Mouse (Mus musculus) embryonic facial prominence, embryonic 12.5 days (tissue): ENCODE results near the gene Fes. TPM values are rescaled to one million over a fixed set of nuclear protein-coding genes. Genes with fewer than 3 reads are reported as not detected.
A peak's percentile ranks its signal among the peaks of the same experiment; 100 is the strongest.

Experiments used
- ATAC-seq: fragments of 200-750 bp; cut with Nextera tagmentation; 2 replicates; pipeline ENCODE4 v1.8.0; 2017; ENCODE audit not compliant: insufficient number of reproducible peaks, insufficient read depth, low FRiP score, low TSS enrichment
- H3K27ac ChIP-seq: fragments of 300-500 bp; sonication (generic); 2 replicates; pipeline ENCODE4 v1.5.1; 2016; ENCODE audit warnings: mild to moderate bottlenecking
- H3K27me3 ChIP-seq: fragments of 300-500 bp; sonication (generic); 2 replicates; pipeline ENCODE4 v1.6.1; 2016; ENCODE audit warnings: mild to moderate bottlenecking, moderate library complexity
- H3K36me3 ChIP-seq: fragments of 300-500 bp; sonication (generic); 2 replicates; pipeline ENCODE4 v1.6.1; 2016; ENCODE audit warnings: mild to moderate bottlenecking
- H3K4me1 ChIP-seq: fragments of 300-500 bp; sonication (generic); 2 replicates; pipeline ENCODE4 v1.6.1; 2016
- H3K4me2 ChIP-seq: fragments of 300-500 bp; sonication (generic); replicated peaks from 2 replicates; pipeline ENCODE4 v1.6.1; 2016; ENCODE audit warnings: mild to moderate bottlenecking, moderate library complexity
- H3K4me3 ChIP-seq: fragments of 300-500 bp; sonication (generic); 2 replicates; pipeline ENCODE4 v1.5.1; 2016; ENCODE audit warnings: mild to moderate bottlenecking
- H3K9ac ChIP-seq: fragments of 300-500 bp; sonication (generic); 2 replicates; pipeline ENCODE4 v1.6.1; 2016; ENCODE audit warnings: mild to moderate bottlenecking, moderate library complexity
- H3K9me3 ChIP-seq: fragments of 300-500 bp; sonication (generic); 2 replicates; pipeline ENCODE4 v1.6.1; 2016; ENCODE audit warnings: mild to moderate bottlenecking, moderate library complexity
- WGBS: fragments of 180-500 bp; shearing (Covaris S2); methylation state at CpG from one replicate; pipeline ENCODE4 v1.1.7; 2016; 5-methylcytosine and 5-hydroxymethylcytosine counted together
- polyA plus RNA-seq: library from polyadenylated mRNA; unstranded; fragments of >200 nt; fragmentation: Nextera tagmentation; extraction: Ambion mirVana; gene quantifications from 2 replicates; pipeline ENCODE4 v1.2.1, GENCODE M21; 2016

Fes gene
- 11.0 and 12.2 TPM in 2 replicates for polyA plus RNA-seq

GRCm38 (mm10) chr7:80387633-80388543 lies at the start of gene Fes:
TSS of gene Fes (minus strand) at chr7:80387946.
- peaks cover 26% of the 10 kb centered on the region for H3K4me1 ChIP-seq
- H3K4me3 ChIP-seq = peak within 1 kb of the TSS; percentile 31
- H3K4me2 ChIP-seq = peak within 1 kb of the TSS; percentile 55
- 0 out of 2 replicates have a peak, but pooled peaks have one; percentile 16 for ATAC-seq
- WGBS = 7% methylated on average over 33 of the region's 33 CpGs
- H3K36me3 ChIP-seq = peaks cover 30% of the 10 kb centered on the region
- H3K9ac ChIP-seq = peak within 1 kb of the TSS; percentile 46
- peak within 1 kb of the TSS; percentile 67 for H3K27ac ChIP-seq
- H3K9me3 ChIP-seq = no peaks in the 10 kb centered on the region
- no peaks in the 10 kb centered on the region for H3K27me3 ChIP-seq

- Histone ChIP-seq H3K9ac (no peak overlapping the region), H3K27ac (no peak overlapping the region), H3K4me3 (no peak overlapping the region), H3K4me2 (no peak overlapping the region), H3K36me3 (no peaks in the 10 kb centered on the region), H3K9me3 (no peaks in the 10 kb centered on the region), H3K27me3 (no peaks in the 10 kb centered on the region), H3K4me1 (peaks cover 8% of the 10 kb centered on the region)
- 85% methylated on average over 7 of the region's 7 CpGs for WGBS
- no peak for ATAC-seq
These were observed 48.8 kb upstream of the Fes start for GRCm38 (mm10) chr7:80436571-80436970.

DNA sequence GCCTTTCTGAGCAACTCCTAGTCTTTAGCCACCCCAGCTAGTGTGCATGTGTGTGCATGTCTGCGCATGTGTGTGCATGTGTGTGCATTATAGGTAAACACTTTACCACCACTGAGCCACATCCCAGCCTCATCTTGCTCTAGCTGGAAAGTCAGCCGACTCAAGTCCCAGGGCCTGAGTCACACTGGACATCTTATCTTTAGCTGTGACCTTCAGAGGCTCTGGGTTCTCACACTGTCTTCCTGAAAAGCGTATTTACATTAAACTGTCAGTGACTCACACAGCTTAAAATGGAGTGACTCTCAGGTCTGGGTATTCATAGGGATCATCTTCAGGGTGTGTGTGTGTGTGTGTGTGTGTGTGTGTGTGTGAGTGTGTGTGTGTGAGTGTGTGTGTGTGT lies 47.8 kb upstream of the Fes start:
- whole genome bisulfite sequencing = 79% methylated on average over 3 of the region's 3 CpGs
- Histone ChIP-seq H3K4me1 (peaks cover 8% of the 10 kb centered on the region), H3K4me3 (no peak overlapping the region)

DNA sequence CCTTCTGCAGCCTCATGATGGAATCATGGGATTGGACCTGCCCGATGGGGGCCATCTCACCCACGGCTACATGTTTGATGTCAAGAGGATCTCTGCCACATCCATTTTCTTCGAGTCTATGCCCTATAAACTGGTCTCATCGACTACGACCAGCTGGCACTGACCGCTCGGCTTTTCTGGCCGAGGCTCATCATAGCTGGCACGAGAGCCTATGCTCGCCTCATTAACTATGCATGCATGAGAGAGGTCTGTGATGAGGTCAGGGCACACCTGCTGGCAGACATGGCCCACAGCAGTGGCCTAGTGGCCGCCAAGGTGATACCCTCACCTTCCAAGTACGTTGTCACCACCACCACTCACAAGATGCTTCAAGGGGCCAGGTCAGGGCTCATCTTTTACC lies 41.9 kb upstream of the Fes start:
- no peaks in the 10 kb centered on the region for H3K36me3 ChIP-seq
- H3K9me3 ChIP-seq = no peaks in the 10 kb centered on the region
- H3K27ac ChIP-seq = no peak overlapping the region
- no peak overlapping the region for H3K4me2 ChIP-seq
- ATAC-seq = no peak
- H3K4me3 ChIP-seq = no peak overlapping the region
- H3K27me3 ChIP-seq = no peaks in the 10 kb centered on the region
- WGBS = 93% methylated on average over 12 of the region's 12 CpGs
- H3K4me1 ChIP-seq = no peaks in the 10 kb centered on the region
- no peak overlapping the region for H3K9ac ChIP-seq

More for the DNA sequence above, 47.8 kb upstream of the Fes start:
- H3K9ac ChIP-seq = no peak overlapping the region
- no peak for ATAC-seq
- H3K27ac ChIP-seq = no peak overlapping the region
- H3K27me3 ChIP-seq = no peaks in the 10 kb centered on the region
- H3K9me3 ChIP-seq = no peaks in the 10 kb centered on the region
- no peak overlapping the region for H3K4me2 ChIP-seq
- no peaks in the 10 kb centered on the region for H3K36me3 ChIP-seq

DNA sequence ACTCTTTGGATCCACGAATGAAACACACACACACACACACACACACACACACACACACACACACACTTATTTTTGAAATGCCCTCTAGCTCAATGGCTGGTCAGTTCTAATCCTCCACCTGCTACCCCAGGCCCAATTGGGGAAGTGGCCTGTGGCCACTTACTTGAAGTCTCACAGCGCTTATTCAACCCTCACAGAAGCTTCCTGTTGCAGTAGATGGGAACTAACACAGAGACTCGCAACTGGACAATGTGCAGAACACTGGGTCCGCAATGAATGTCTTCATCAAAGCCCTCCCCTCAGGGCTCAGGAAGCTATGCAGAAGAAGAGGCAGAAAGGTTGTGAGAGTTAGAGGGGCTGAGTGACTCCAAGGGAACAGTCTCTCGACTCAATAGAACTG lies 40.0 kb upstream of the Fes start:
- Histone ChIP-seq H3K9me3 (no peaks in the 10 kb centered on the region), H3K9ac (no peak overlapping the region), H3K4me3 (no peak overlapping the region), H3K36me3 (no peaks in the 10 kb centered on the region), H3K27me3 (no peaks in the 10 kb centered on the region), H3K4me2 (no peak overlapping the region), H3K27ac (no peak overlapping the region), H3K4me1 (0 out of 2 replicates have a peak, but pooled peaks cover 4% of the 10 kb centered on the region)
- WGBS = 80% methylated on average over 5 of the region's 5 CpGs
- no peak for ATAC-seq

GRCm38 (mm10) chr7:80426363-80426762 lies 38.6 kb upstream of the Fes start:
- no peaks in the 10 kb centered on the region for H3K36me3 ChIP-seq
- ATAC-seq = no peak
- no peaks in the 10 kb centered on the region for H3K9me3 ChIP-seq
- 0 out of 2 replicates have a peak, but pooled peaks cover 4% of the 10 kb centered on the region for H3K4me1 ChIP-seq
- H3K27me3 ChIP-seq = no peaks in the 10 kb centered on the region
- no peak overlapping the region for H3K27ac ChIP-seq
- H3K4me2 ChIP-seq = no peak overlapping the region
- no peak overlapping the region for H3K4me3 ChIP-seq
- no peak overlapping the region for H3K9ac ChIP-seq
- 69% methylated on average over 7 of the region's 7 CpGs for WGBS

- Histone ChIP-seq H3K9ac (no peak overlapping the region), H3K9me3 (no peaks in the 10 kb centered on the region), H3K27me3 (no peaks in the 10 kb centered on the region), H3K36me3 (no peaks in the 10 kb centered on the region), H3K4me3 (no peak overlapping the region), H3K27ac (no peak overlapping the region), H3K4me1 (0 out of 2 replicates have a peak, but pooled peaks cover 4% of the 10 kb centered on the region), H3K4me2 (no peak overlapping the region)
- WGBS = 78% methylated on average over 6 of the region's 6 CpGs
- no peak for ATAC-seq
These were observed 37.0 kb upstream of the Fes start for GRCm38 (mm10) chr7:80424722-80425121.

DNA sequence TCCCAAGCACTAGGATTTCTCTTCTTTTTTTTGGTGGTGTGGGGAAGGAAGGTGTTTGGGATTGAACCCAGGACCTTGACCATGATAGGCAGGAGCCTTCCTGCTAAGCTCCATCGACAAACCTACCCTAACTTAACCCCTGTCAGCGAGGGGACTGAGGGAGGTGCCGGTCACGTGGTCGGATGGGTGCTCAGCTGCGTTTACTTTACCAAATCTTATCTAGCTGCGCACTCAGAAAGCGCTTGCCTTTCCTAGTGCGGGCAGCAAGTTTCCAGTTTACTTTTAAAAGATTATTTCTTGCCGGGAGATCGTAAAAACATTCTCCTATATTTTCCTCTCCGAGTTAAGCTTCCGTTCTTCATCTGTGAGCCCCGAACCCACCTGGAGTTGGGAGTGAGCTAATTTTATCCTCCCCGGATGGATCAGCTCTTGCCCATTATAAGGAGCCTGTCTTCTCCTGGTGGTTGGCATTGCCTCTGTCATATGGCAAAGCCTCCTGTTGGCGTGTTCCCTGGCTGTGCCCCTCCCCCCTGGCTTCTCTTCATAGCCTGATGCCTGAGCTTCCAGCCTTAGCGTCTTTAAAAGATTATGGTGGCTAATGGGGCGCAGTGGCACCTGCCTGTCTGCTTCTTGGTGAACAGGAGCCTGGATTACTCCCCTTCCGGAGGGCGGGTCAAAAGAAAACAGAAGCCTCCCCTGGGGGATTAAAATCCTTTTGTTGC lies 35.2 kb upstream of the Fes start:
- Histone ChIP-seq H3K9me3 (no peaks in the 10 kb centered on the region), H3K4me1 (0 out of 2 replicates have a peak, but pooled peaks cover 4% of the 10 kb centered on the region), H3K36me3 (no peaks in the 10 kb centered on the region), H3K4me3 (no peak overlapping the region), H3K9ac (no peak overlapping the region), H3K4me2 (no peak overlapping the region; the same call in 1 of the 2 replicates), H3K27ac (no peak overlapping the region), H3K27me3 (no peaks in the 10 kb centered on the region)
- ATAC-seq = no peak
- WGBS = 29% methylated on average over 20 of the region's 20 CpGs

DNA sequence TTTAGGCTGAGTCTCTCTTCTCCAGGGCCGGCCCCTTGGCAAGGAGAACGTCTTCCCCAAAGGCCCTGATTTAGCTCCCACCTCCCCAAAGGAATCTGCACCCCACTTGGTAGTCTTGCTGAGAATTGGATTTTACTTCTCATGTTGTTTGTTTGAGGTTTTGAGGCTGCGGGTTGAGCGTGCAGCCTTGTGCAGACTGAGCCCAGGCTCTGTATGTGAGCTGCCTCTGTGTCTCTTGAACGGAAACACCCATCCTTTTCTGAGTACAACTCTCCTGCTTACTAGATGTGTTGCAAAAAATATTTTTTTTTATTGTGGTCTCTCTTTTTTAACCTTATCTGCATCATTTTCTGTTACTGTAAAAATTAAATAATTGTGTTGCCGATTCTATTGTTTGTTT lies 33.8 kb upstream of the Fes start:
- 91% methylated on average over 6 of the region's 6 CpGs for WGBS
- H3K27me3 ChIP-seq = no peaks in the 10 kb centered on the region
- H3K9me3 ChIP-seq = no peaks in the 10 kb centered on the region
- H3K4me2 ChIP-seq = no peak overlapping the region
- H3K9ac ChIP-seq = no peak overlapping the region
- no peaks in the 10 kb centered on the region for H3K36me3 ChIP-seq
- 0 out of 2 replicates have a peak, but pooled peaks cover 4% of the 10 kb centered on the region for H3K4me1 ChIP-seq
- ATAC-seq = no peak
- H3K4me3 ChIP-seq = no peak overlapping the region
- H3K27ac ChIP-seq = no peak overlapping the region

DNA sequence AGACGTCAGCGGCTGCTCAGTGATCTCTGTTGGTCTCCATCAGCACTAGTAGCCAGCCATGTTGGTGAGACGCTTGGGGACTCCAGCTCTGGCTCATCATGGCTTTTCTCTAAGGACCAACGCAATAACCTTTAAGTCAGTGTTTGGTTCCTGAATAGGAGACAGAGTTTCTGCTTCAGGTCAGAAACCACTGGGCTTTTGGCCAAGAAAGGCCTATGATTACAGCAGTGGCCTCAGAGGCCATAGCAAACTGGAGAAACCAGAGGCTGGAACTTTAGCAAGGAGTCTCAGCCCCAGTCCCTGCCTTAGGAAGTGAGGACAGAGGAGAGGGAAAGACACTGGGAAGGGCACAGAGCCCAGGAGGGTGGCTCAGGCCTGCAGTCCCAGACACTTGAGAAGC lies 32.8 kb upstream of the Fes start:
- Histone ChIP-seq H3K36me3 (no peaks in the 10 kb centered on the region), H3K27me3 (no peaks in the 10 kb centered on the region), H3K4me3 (no peak overlapping the region), H3K9me3 (no peaks in the 10 kb centered on the region), H3K9ac (no peak overlapping the region), H3K27ac (no peak overlapping the region), H3K4me1 (0 out of 2 replicates have a peak, but pooled peaks cover 4% of the 10 kb centered on the region), H3K4me2 (no peak overlapping the region)
- WGBS = 89% methylated on average over 4 of the region's 4 CpGs
- no peak for ATAC-seq

DNA sequence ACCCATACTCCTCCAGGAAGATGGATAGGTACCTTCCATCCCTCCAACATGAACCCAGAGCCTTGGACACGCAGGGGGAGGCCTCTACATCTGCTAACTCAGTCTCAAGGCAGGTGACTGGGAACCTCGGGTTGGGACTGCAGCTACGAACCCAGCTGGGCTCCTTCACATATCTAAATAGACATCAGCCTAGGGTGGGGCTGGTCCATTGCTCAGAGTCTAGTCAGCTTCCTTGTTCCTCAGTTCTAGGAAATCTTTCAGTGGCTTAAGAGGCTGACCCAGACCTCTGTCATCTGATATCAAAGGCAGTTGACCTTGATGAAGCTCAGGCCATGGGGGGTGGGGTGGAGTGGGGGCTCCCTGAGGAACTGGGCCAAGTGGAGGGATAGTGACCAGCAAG lies 31.5 kb upstream of the Fes start:
- Histone ChIP-seq H3K9me3 (no peaks in the 10 kb centered on the region), H3K36me3 (no peaks in the 10 kb centered on the region), H3K27me3 (no peaks in the 10 kb centered on the region), H3K9ac (no peak overlapping the region), H3K4me2 (no peak overlapping the region), H3K27ac (no peak overlapping the region), H3K4me1 (0 out of 2 replicates have a peak, but pooled peaks cover 4% of the 10 kb centered on the region), H3K4me3 (no peak overlapping the region)
- 56% methylated on average over 3 of the region's 3 CpGs for WGBS
- no peak for ATAC-seq
